Mouse (Mus musculus): ENCODE measurements around the gene Camta2.

GRCm38 (mm10) chr11:70656964-70657363 is 30.9 kb downstream of the Camta2 start, which contains the start of gene Eno3:
- TF ChIP-seq FLI1 (IDR thresholded peaks at IDR 0.05; ENCODE audit: low read length) (no peak), GATA1 (IDR thresholded peaks at IDR 0.05; ENCODE audit: borderline replicate concordance, low read length) (no peak)

Measured in megakaryocyte, embryonic 14.5 days (primary cell).